Mouse (Mus musculus): ENCODE results near the gene Ms4a8a. TPM values are rescaled to one million over a fixed set of nuclear protein-coding genes. Genes with fewer than 3 reads are reported as not detected.
"Not testable (repeated sequence)": the region's sequence is repeated elsewhere in the genome, so short reads cannot be mapped to it uniquely, and the experiment has no call there.

The Ms4a8a gene
- polyA plus RNA-seq (2012; ENCODE audit: insufficient read depth, insufficient read length, low replicate concordance, missing spikeins), result not detected in 2 replicates

DNA sequence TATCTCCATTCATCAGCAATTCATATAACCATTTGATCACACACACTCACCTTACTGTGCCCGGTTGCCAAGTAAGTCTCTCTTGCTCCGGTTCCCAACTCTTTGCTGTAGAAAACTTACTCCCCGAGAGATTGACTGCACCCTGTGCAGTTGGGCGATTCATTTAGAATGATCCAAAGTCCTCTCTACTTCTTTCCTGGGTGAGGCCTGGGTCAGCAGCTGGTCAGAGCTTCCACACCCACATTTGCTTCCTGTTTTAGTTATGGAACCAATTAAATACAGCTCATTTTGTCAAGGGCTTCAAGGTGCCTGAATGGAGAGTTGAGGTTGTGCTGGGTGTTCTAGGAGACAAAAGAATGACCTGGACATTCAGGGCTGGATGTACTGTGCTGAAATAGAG, at the start of gene Ms4a8a:
TSS of gene Ms4a8a (minus strand) at position 169 of the 400 bp plus-strand sequence.
- Histone ChIP-seq H3K4me1 (ENCODE audit: control insufficient read depth, insufficient read depth, low read length) (no peaks in the 10 kb centered on the region), H3K27ac (ENCODE audit: insufficient read depth, low read depth, low read length) (no peak within 1 kb of the TSS), H3K4me3 (ENCODE audit: insufficient read depth, low read depth, low read length) (no peak within 1 kb of the TSS)
- TF ChIP-seq CTCF (IDR thresholded peaks at IDR 0.05; ENCODE audit: insufficient read depth, low read depth, low read length) (no peak), POLR2A (IDR thresholded peaks at IDR 0.05; ENCODE audit: insufficient read depth, low read depth, low read length) (no peak)
- 81% methylated on average over 4 of the region's 4 CpGs for WGBS

DNA sequence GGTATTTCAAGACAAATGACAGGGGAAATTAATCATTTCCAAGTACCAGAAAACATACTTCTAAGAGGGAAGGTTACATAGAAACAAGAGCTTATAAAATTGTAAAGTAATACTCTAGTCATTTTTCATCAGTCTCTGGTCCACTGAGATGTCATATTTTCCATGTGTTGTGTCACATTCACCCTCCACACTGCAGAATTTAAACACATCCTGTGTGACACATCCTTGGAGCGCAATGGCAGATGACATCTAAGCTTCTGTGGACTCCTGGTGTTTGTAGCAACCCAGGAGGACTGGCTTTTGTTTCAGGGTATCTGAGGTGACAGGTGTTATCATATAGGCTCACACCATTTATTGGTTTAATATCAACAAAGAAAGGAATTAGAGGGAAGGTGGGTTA, 48.8 kb upstream of the Ms4a8a start:
- no peak for TF ChIP-seq CTCF (IDR thresholded peaks at IDR 0.05; ENCODE audit: insufficient read depth, low read depth, low read length)
- TF ChIP-seq POLR2A (IDR thresholded peaks at IDR 0.05; ENCODE audit: insufficient read depth, low read depth, low read length), result no peak
- no peak overlapping the region for H3K4me3 ChIP-seq (ENCODE audit: insufficient read depth, low read depth, low read length)
- 96% methylated on average over 1 of the region's 1 CpGs for WGBS

GRCm38 (mm10) chr19:11121016-11121420, 40.1 kb upstream of the Ms4a8a start:
- 2% methylated on average over 15 of the region's 38 CpGs for WGBS
- H3K4me3 ChIP-seq (ENCODE audit: insufficient read depth, low read depth, low read length), result peak overlapping the region; percentile 61
- not testable (repeated sequence) for H3K27ac ChIP-seq (ENCODE audit: insufficient read depth, low read depth, low read length); H3K4me1 ChIP-seq (ENCODE audit: control insufficient read depth, insufficient read depth, low read length)

More for the DNA sequence above, 48.8 kb upstream of the Ms4a8a start:
- H3K4me1 ChIP-seq (ENCODE audit: control insufficient read depth, insufficient read depth, low read length), result no peaks in the 10 kb centered on the region
- no peak overlapping the region for H3K27ac ChIP-seq (ENCODE audit: insufficient read depth, low read depth, low read length)

DNA sequence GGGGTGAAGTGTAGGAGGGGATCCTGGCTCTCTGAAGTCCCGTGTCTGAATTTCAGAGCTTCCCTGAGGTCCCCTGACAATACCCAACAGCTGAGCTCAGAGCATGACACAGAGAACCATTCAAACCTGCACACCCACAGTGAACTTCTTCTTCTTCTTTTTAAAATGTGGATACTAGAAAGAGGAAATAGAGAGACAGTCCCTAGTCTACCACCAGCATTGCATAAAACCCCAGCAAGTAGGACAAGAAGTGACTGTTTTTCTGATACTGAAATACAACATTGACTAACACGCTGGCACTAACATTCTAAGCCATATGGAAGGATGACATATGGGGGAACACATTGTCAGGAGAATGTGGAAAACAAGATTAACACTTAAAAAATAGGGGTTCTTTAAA, 38.4 kb upstream of the Ms4a8a start:
- no peak for TF ChIP-seq POLR2A (IDR thresholded peaks at IDR 0.05; ENCODE audit: insufficient read depth, low read depth, low read length)
- no peak for TF ChIP-seq CTCF (IDR thresholded peaks at IDR 0.05; ENCODE audit: insufficient read depth, low read depth, low read length)
- no peak overlapping the region for H3K4me3 ChIP-seq (ENCODE audit: insufficient read depth, low read depth, low read length)
- 81% methylated on average over 2 of the region's 2 CpGs for WGBS

DNA sequence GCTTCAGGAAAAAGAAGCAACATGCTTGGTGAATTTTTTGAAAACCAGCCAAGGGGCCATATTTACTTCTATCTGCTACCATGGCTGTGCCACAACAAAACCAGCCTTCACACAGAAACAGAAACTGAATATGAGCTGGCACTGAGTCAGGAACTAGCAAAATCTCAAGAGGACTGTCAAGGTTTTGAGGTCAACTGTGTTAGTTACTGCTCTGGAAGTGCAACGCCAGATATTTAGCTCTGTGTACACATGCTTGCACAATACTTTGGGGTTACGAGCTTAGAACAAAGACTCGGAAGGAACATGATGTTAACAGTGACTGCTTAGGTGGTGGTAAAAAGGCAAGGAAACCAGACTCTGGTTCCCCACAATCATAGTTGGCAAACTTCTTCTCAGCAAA, 26.8 kb upstream of the Ms4a8a start:
- no peak overlapping the region for H3K27ac ChIP-seq (ENCODE audit: insufficient read depth, low read depth, low read length)
- TF ChIP-seq CTCF (IDR thresholded peaks at IDR 0.05; ENCODE audit: insufficient read depth, low read depth, low read length), result no peak
- no peak for TF ChIP-seq POLR2A (IDR thresholded peaks at IDR 0.05; ENCODE audit: insufficient read depth, low read depth, low read length)
- 79% methylated on average over 3 of the region's 3 CpGs for WGBS
- H3K4me1 ChIP-seq (ENCODE audit: control insufficient read depth, insufficient read depth, low read length), result no peaks in the 10 kb centered on the region
- no peak overlapping the region for H3K4me3 ChIP-seq (ENCODE audit: insufficient read depth, low read depth, low read length)

More for the DNA sequence above, 38.4 kb upstream of the Ms4a8a start:
- H3K27ac ChIP-seq (ENCODE audit: insufficient read depth, low read depth, low read length), result no peak overlapping the region
- H3K4me1 ChIP-seq (ENCODE audit: control insufficient read depth, insufficient read depth, low read length), result no peaks in the 10 kb centered on the region

- TF ChIP-seq POLR2A (IDR thresholded peaks at IDR 0.05; ENCODE audit: insufficient read depth, low read depth, low read length) (no peak), CTCF (IDR thresholded peaks at IDR 0.05; ENCODE audit: insufficient read depth, low read depth, low read length) (no peak)
- 74% methylated on average over 1 of the region's 1 CpGs for WGBS
- Histone ChIP-seq H3K27ac (ENCODE audit: insufficient read depth, low read depth, low read length) (no peak overlapping the region), H3K4me1 (ENCODE audit: control insufficient read depth, insufficient read depth, low read length) (no peaks in the 10 kb centered on the region), H3K4me3 (ENCODE audit: insufficient read depth, low read depth, low read length) (no peak overlapping the region)
Observed at GRCm38 (mm10) chr19:11101880-11102279, 21.0 kb upstream of the Ms4a8a start.

- Histone ChIP-seq H3K4me3 (ENCODE audit: insufficient read depth, low read depth, low read length) (no peak overlapping the region), H3K4me1 (ENCODE audit: control insufficient read depth, insufficient read depth, low read length) (no peaks in the 10 kb centered on the region), H3K27ac (ENCODE audit: insufficient read depth, low read depth, low read length) (no peak overlapping the region)
- 77% methylated on average over 3 of the region's 3 CpGs for WGBS
- TF ChIP-seq CTCF (IDR thresholded peaks at IDR 0.05; ENCODE audit: insufficient read depth, low read depth, low read length) (no peak), POLR2A (IDR thresholded peaks at IDR 0.05; ENCODE audit: insufficient read depth, low read depth, low read length) (no peak)
Observed at GRCm38 (mm10) chr19:11098401-11098800, 17.5 kb upstream of the Ms4a8a start.

DNA sequence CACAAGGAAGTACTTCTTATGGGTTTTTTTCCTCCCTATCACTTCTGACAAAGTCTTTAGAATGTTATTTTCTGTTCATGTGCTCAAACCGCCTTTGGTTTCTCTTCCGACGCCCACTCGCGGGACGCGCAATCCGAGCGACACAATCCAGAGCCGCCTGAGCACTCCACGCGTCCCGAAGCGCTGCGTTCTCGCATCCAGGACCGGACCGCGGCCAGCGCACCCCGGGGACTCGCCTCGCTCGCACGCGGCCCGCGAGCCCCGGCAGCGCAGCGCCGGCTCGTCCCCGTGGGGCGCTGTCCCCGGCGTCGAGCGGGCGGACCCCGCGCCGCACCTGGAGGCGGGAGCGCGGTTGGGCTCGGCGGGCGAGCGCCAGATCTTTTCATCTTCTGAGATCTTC, 11.2 kb upstream of the Ms4a8a start:
- not testable (repeated sequence) for H3K4me1 ChIP-seq (ENCODE audit: control insufficient read depth, insufficient read depth, low read length); H3K27ac ChIP-seq (ENCODE audit: insufficient read depth, low read depth, low read length)
- peak overlapping the region; percentile 41 for H3K4me3 ChIP-seq (ENCODE audit: insufficient read depth, low read depth, low read length)
- 3% methylated on average over 50 of the region's 50 CpGs for WGBS

GRCm38 (mm10) chr19:11070364-11070763, 10.5 kb downstream of the Ms4a8a start:
- Histone ChIP-seq H3K27ac (ENCODE audit: insufficient read depth, low read depth, low read length) (no peak overlapping the region), H3K4me1 (ENCODE audit: control insufficient read depth, insufficient read depth, low read length) (no peaks in the 10 kb centered on the region), H3K4me3 (ENCODE audit: insufficient read depth, low read depth, low read length) (no peak overlapping the region)
- 98% methylated on average over 3 of the region's 3 CpGs for WGBS
- TF ChIP-seq CTCF (IDR thresholded peaks at IDR 0.05; ENCODE audit: insufficient read depth, low read depth, low read length), result no peak
- no peak for TF ChIP-seq POLR2A (IDR thresholded peaks at IDR 0.05; ENCODE audit: insufficient read depth, low read depth, low read length)

GRCm38 (mm10) chr19:11065202-11065875, 15.6 kb downstream of the Ms4a8a start:
- TF ChIP-seq POLR2A (IDR thresholded peaks at IDR 0.05; ENCODE audit: insufficient read depth, low read depth, low read length), result no peak
- no peak for TF ChIP-seq CTCF (IDR thresholded peaks at IDR 0.05; ENCODE audit: insufficient read depth, low read depth, low read length)
- 81% methylated on average over 2 of the region's 2 CpGs for WGBS
- Histone ChIP-seq H3K4me3 (ENCODE audit: insufficient read depth, low read depth, low read length) (no peak overlapping the region), H3K4me1 (ENCODE audit: control insufficient read depth, insufficient read depth, low read length) (no peaks in the 10 kb centered on the region), H3K27ac (ENCODE audit: insufficient read depth, low read depth, low read length) (no peak overlapping the region)
